Mouse (Mus musculus): ENCODE measurements around the gene Kcnma1. TPM values are rescaled to one million over a fixed set of nuclear protein-coding genes. Genes with fewer than 3 reads are reported as not detected.

The Kcnma1 gene
- polyA plus RNA-seq, 1 experiment from 2014 or later = 0.62 TPM

GRCm38 (mm10) chr14:23589744-23590481, 424.4 kb downstream of the Kcnma1 start:
- DNase-seq (ENCODE audit: low spot score) (peak; percentile 31), ATAC-seq (no peak)
- 43% methylated on average over 6 of the region's 7 CpGs for WGBS
- Histone ChIP-seq H3K9me3 (ENCODE audit: low read length) (no peaks in the 10 kb centered on the region), H3K9ac (replicated peaks; ENCODE audit: low read depth) (no peak overlapping the region), H3K4me2 (replicated peaks; ENCODE audit: low read depth, low read length) (no peak overlapping the region), H3K4me1 (ENCODE audit: insufficient read depth, low read depth, low read length) (no peaks in the 10 kb centered on the region), H3K36me3 (ENCODE audit: insufficient read depth, low read length) (no peaks in the 10 kb centered on the region), H3K27ac (ENCODE audit: low read length) (no peak overlapping the region), H3K4me3 (ENCODE audit: low read depth, low read length) (no peak overlapping the region), H3K27me3 (replicated peaks; ENCODE audit: insufficient read depth, low read length) (no peaks in the 10 kb centered on the region)
- TF ChIP-seq CTCF (IDR thresholded peaks at IDR 0.05) (no peak), EP300 (IDR thresholded peaks at IDR 0.05) (no peak)

- ATAC-seq = no peak
- TF ChIP-seq EP300 (IDR thresholded peaks at IDR 0.05) (no peak), CTCF (IDR thresholded peaks at IDR 0.05) (no peak)
- 64% methylated on average over 9 of the region's 9 CpGs for WGBS
These were observed 426.8 kb downstream of the Kcnma1 start for GRCm38 (mm10) chr14:23587451-23587850.

GRCm38 (mm10) chr14:23583235-23583634, 431.1 kb downstream of the Kcnma1 start:
- Histone ChIP-seq H3K4me2 (replicated peaks; ENCODE audit: low read depth, low read length) (no peak overlapping the region), H3K36me3 (ENCODE audit: insufficient read depth, low read length) (no peaks in the 10 kb centered on the region), H3K27ac (ENCODE audit: low read length) (no peak overlapping the region), H3K4me3 (ENCODE audit: low read depth, low read length) (no peak overlapping the region), H3K27me3 (replicated peaks; ENCODE audit: insufficient read depth, low read length) (no peaks in the 10 kb centered on the region), H3K9ac (replicated peaks; ENCODE audit: low read depth) (no peak overlapping the region), H3K4me1 (ENCODE audit: insufficient read depth, low read depth, low read length) (no peaks in the 10 kb centered on the region), H3K9me3 (ENCODE audit: low read length) (no peaks in the 10 kb centered on the region)
- ATAC-seq (0 out of 2 replicates have a peak, but pooled peaks have one; percentile 21), DNase-seq (ENCODE audit: low spot score) (peak; percentile 71)
- WGBS = 19% methylated on average over 2 of the region's 2 CpGs
- TF ChIP-seq EP300 (IDR thresholded peaks at IDR 0.05) = no peak
- TF ChIP-seq CTCF (IDR thresholded peaks at IDR 0.05) = peak; percentile 75

More at GRCm38 (mm10) chr14:23587451-23587850, 426.8 kb downstream of the Kcnma1 start:
- H3K36me3 ChIP-seq (ENCODE audit: insufficient read depth, low read length) = no peaks in the 10 kb centered on the region
- H3K4me3 ChIP-seq (ENCODE audit: low read depth, low read length) = no peak overlapping the region
- H3K27ac ChIP-seq (ENCODE audit: low read length) = no peak overlapping the region
- no peaks in the 10 kb centered on the region for H3K27me3 ChIP-seq (replicated peaks; ENCODE audit: insufficient read depth, low read length)
- DNase-seq (ENCODE audit: low spot score) = no peak
- H3K9ac ChIP-seq (replicated peaks; ENCODE audit: low read depth) = no peak overlapping the region
- no peaks in the 10 kb centered on the region for H3K4me1 ChIP-seq (ENCODE audit: insufficient read depth, low read depth, low read length)
- H3K9me3 ChIP-seq (ENCODE audit: low read length) = no peaks in the 10 kb centered on the region
- H3K4me2 ChIP-seq (replicated peaks; ENCODE audit: low read depth, low read length) = no peak overlapping the region

GRCm38 (mm10) chr14:23581282-23581681, 433.0 kb downstream of the Kcnma1 start:
- no peak for ATAC-seq
- Histone ChIP-seq H3K9ac (replicated peaks; ENCODE audit: low read depth) (no peak overlapping the region), H3K4me2 (replicated peaks; ENCODE audit: low read depth, low read length) (no peak overlapping the region), H3K36me3 (ENCODE audit: insufficient read depth, low read length) (no peaks in the 10 kb centered on the region), H3K9me3 (ENCODE audit: low read length) (no peaks in the 10 kb centered on the region), H3K27me3 (replicated peaks; ENCODE audit: insufficient read depth, low read length) (no peaks in the 10 kb centered on the region), H3K27ac (ENCODE audit: low read length) (no peak overlapping the region), H3K4me3 (ENCODE audit: low read depth, low read length) (no peak overlapping the region), H3K4me1 (ENCODE audit: insufficient read depth, low read depth, low read length) (no peaks in the 10 kb centered on the region)
- DNase-seq (ENCODE audit: low spot score) = no peak
- TF ChIP-seq CTCF (IDR thresholded peaks at IDR 0.05) = no peak
- TF ChIP-seq EP300 (IDR thresholded peaks at IDR 0.05) = no peak
- WGBS = 70% methylated on average over 3 of the region's 3 CpGs

- no peaks in the 10 kb centered on the region for H3K9me3 ChIP-seq (ENCODE audit: low read length)
- no peak overlapping the region for H3K27ac ChIP-seq (ENCODE audit: low read length)
- H3K4me1 ChIP-seq (ENCODE audit: insufficient read depth, low read depth, low read length) = no peaks in the 10 kb centered on the region
- H3K4me2 ChIP-seq (replicated peaks; ENCODE audit: low read depth, low read length) = no peak overlapping the region
- H3K4me3 ChIP-seq (ENCODE audit: low read depth, low read length) = no peak overlapping the region
- H3K9ac ChIP-seq (replicated peaks; ENCODE audit: low read depth) = no peak overlapping the region
- no peaks in the 10 kb centered on the region for H3K27me3 ChIP-seq (replicated peaks; ENCODE audit: insufficient read depth, low read length)
- ATAC-seq (no peak), DNase-seq (ENCODE audit: low spot score) (peak; percentile 30)
- 2% methylated on average over 2 of the region's 2 CpGs for WGBS
- no peaks in the 10 kb centered on the region for H3K36me3 ChIP-seq (ENCODE audit: insufficient read depth, low read length)
- peak; percentile 57 for TF ChIP-seq CTCF (IDR thresholded peaks at IDR 0.05)
- no peak for TF ChIP-seq EP300 (IDR thresholded peaks at IDR 0.05)
These were observed 438.3 kb downstream of the Kcnma1 start for GRCm38 (mm10) chr14:23575951-23576350.

- Histone ChIP-seq H3K4me3 (ENCODE audit: low read depth, low read length) (no peak overlapping the region), H3K27me3 (replicated peaks; ENCODE audit: insufficient read depth, low read length) (no peaks in the 10 kb centered on the region), H3K9ac (replicated peaks; ENCODE audit: low read depth) (no peak overlapping the region), H3K4me2 (replicated peaks; ENCODE audit: low read depth, low read length) (no peak overlapping the region), H3K4me1 (ENCODE audit: insufficient read depth, low read depth, low read length) (no peaks in the 10 kb centered on the region), H3K9me3 (ENCODE audit: low read length) (no peaks in the 10 kb centered on the region), H3K36me3 (ENCODE audit: insufficient read depth, low read length) (no peaks in the 10 kb centered on the region), H3K27ac (ENCODE audit: low read length) (no peak overlapping the region)
- WGBS = 69% methylated on average over 4 of the region's 4 CpGs
- DNase-seq (ENCODE audit: low spot score) (no peak), ATAC-seq (no peak)
- no peak for TF ChIP-seq EP300 (IDR thresholded peaks at IDR 0.05)
- no peak for TF ChIP-seq CTCF (IDR thresholded peaks at IDR 0.05)
These were observed 440.2 kb downstream of the Kcnma1 start for GRCm38 (mm10) chr14:23574136-23574535.

Data from lung, postnatal 0 days (tissue).